Mouse (Mus musculus) neural tube, embryonic 15.5 days (tissue): ENCODE data around the gene Cdkn2b. TPM values are rescaled to one million over a fixed set of nuclear protein-coding genes. Genes with fewer than 3 reads are reported as not detected.
A peak's percentile ranks its signal among the peaks of the same experiment; 100 is the strongest.

Experiments used
- ATAC-seq: fragments of 200-750 bp; cut with Nextera tagmentation; 2 replicates; pipeline ENCODE4 v1.8.0; 2017; ENCODE audit warnings: mild to moderate bottlenecking, moderate TSS enrichment, moderate library complexity; ENCODE audit not compliant: low FRiP score
- H3K27ac ChIP-seq: fragments of 300-500 bp; sonication (generic); replicated peaks from 2 replicates; pipeline ENCODE4 v1.5.1; 2015; ENCODE audit warnings: mild to moderate bottlenecking, inconsistent platforms
- H3K27me3 ChIP-seq: fragments of 300-500 bp; sonication (generic); replicated peaks from 2 replicates; pipeline ENCODE4 v1.6.1; 2015; ENCODE audit warnings: inconsistent platforms
- H3K36me3 ChIP-seq: fragments of 300-500 bp; sonication (generic); 2 replicates; pipeline ENCODE4 v1.6.1; 2015; ENCODE audit warnings: inconsistent platforms
- H3K4me1 ChIP-seq: fragments of 300-500 bp; sonication (generic); 2 replicates; pipeline ENCODE4 v1.6.1; 2015; ENCODE audit warnings: inconsistent platforms
- H3K4me2 ChIP-seq: fragments of 300-500 bp; sonication (generic); 2 replicates; pipeline ENCODE4 v1.6.1; 2015; ENCODE audit warnings: inconsistent platforms, mild to moderate bottlenecking, moderate library complexity
- H3K4me3 ChIP-seq: fragments of 300-500 bp; sonication (generic); replicated peaks from 2 replicates; pipeline ENCODE4 v1.5.1; 2015; ENCODE audit warnings: mild to moderate bottlenecking, inconsistent platforms
- H3K9ac ChIP-seq: fragments of 300-500 bp; sonication (generic); replicated peaks from 2 replicates; pipeline ENCODE4 v1.6.1; 2015; ENCODE audit warnings: mild to moderate bottlenecking, inconsistent platforms
- H3K9me3 ChIP-seq: fragments of 300-500 bp; sonication (generic); replicated peaks from 2 replicates; pipeline ENCODE4 v1.6.1; 2016; ENCODE audit warnings: inconsistent platforms
- WGBS: fragments of 180-500 bp; shearing (Covaris S2); methylation state at CpG from one replicate; pipeline ENCODE4 v1.1.7; 2015; ENCODE audit warnings: mixed read lengths; 5-methylcytosine and 5-hydroxymethylcytosine counted together
- polyA plus RNA-seq: library from polyadenylated mRNA; unstranded; fragments of >200 nt; fragmentation: Nextera tagmentation; extraction: Ambion mirVana; gene quantifications from 2 replicates; pipeline ENCODE4 v1.2.1, GENCODE M21; 2015

Gene Cdkn2b
- polyA plus RNA-seq, 1 experiment from 2014 or later, result 0.93 TPM

- no peaks in the 10 kb centered on the region for H3K9me3 ChIP-seq
- no peak overlapping the region for H3K4me2 ChIP-seq
- no peaks in the 10 kb centered on the region for H3K36me3 ChIP-seq
- no peak overlapping the region for H3K9ac ChIP-seq
- peaks cover 94% of the 10 kb centered on the region for H3K27me3 ChIP-seq
- WGBS, result 2% methylated on average over 25 of the region's 25 CpGs
- no peak overlapping the region for H3K27ac ChIP-seq
- no peak for ATAC-seq
- no peak overlapping the region for H3K4me3 ChIP-seq
- H3K4me1 ChIP-seq, result peaks cover 9% of the 10 kb centered on the region
Observed at GRCm38 (mm10) chr4:89306798-89307365, 4.0 kb downstream of the Cdkn2b start.

GRCm38 (mm10) chr4:89305691-89306090, 5.1 kb downstream of the Cdkn2b start:
- 2% methylated on average over 3 of the region's 3 CpGs for WGBS
- H3K4me2 ChIP-seq, result no peak overlapping the region
- H3K36me3 ChIP-seq, result no peaks in the 10 kb centered on the region
- H3K27me3 ChIP-seq, result peaks cover 90% of the 10 kb centered on the region
- no peak overlapping the region for H3K4me3 ChIP-seq
- H3K9ac ChIP-seq, result no peak overlapping the region
- no peaks in the 10 kb centered on the region for H3K9me3 ChIP-seq
- H3K27ac ChIP-seq, result no peak overlapping the region
- no peak for ATAC-seq
- peaks cover 6% of the 10 kb centered on the region for H3K4me1 ChIP-seq

- under 1% methylated on average over 14 of the region's 14 CpGs for WGBS
- H3K4me3 ChIP-seq, result no peak overlapping the region
- no peaks in the 10 kb centered on the region for H3K4me1 ChIP-seq
- H3K36me3 ChIP-seq, result no peaks in the 10 kb centered on the region
- H3K9me3 ChIP-seq, result no peaks in the 10 kb centered on the region
- H3K27ac ChIP-seq, result no peak overlapping the region
- no peak overlapping the region for H3K4me2 ChIP-seq
- H3K9ac ChIP-seq, result no peak overlapping the region
- no peak for ATAC-seq
- peaks cover 89% of the 10 kb centered on the region for H3K27me3 ChIP-seq
Observed at GRCm38 (mm10) chr4:89303281-89303995, 7.4 kb downstream of the Cdkn2b start.

- no peak for ATAC-seq
- Histone ChIP-seq H3K36me3 (no peaks in the 10 kb centered on the region), H3K27me3 (peaks cover 87% of the 10 kb centered on the region), H3K9me3 (no peaks in the 10 kb centered on the region), H3K4me1 (no peaks in the 10 kb centered on the region), H3K4me3 (no peak overlapping the region), H3K27ac (no peak overlapping the region), H3K9ac (no peak overlapping the region), H3K4me2 (no peak overlapping the region)
- 6% methylated on average over 1 of the region's 1 CpGs for WGBS
Observed at GRCm38 (mm10) chr4:89302129-89302528, 8.7 kb downstream of the Cdkn2b start.

- Histone ChIP-seq H3K27me3 (peaks cover 88% of the 10 kb centered on the region), H3K4me3 (no peak overlapping the region), H3K9me3 (no peaks in the 10 kb centered on the region), H3K9ac (no peak overlapping the region), H3K36me3 (no peaks in the 10 kb centered on the region), H3K4me2 (no peak overlapping the region), H3K27ac (no peak overlapping the region), H3K4me1 (peaks cover 9% of the 10 kb centered on the region)
- 1% methylated on average over 2 of the region's 2 CpGs for WGBS
- ATAC-seq, result no peak
Observed at GRCm38 (mm10) chr4:89299721-89300120, 11.1 kb downstream of the Cdkn2b start.

GRCm38 (mm10) chr4:89295441-89296220, 15.2 kb downstream of the Cdkn2b start:
- 3% methylated on average over 31 of the region's 31 CpGs for WGBS
- peak; percentile 51; the same call in 1 of the 2 replicates for ATAC-seq
- Histone ChIP-seq H3K27me3 (peaks cover 87% of the 10 kb centered on the region), H3K9ac (0 out of 2 replicates have a peak overlapping the region, but pooled peaks have one; percentile 21), H3K27ac (no peak overlapping the region), H3K4me3 (peak overlapping the region; percentile 51), H3K9me3 (no peaks in the 10 kb centered on the region), H3K4me2 (peak overlapping the region; percentile 71), H3K36me3 (no peaks in the 10 kb centered on the region), H3K4me1 (peaks cover 17% of the 10 kb centered on the region)

GRCm38 (mm10) chr4:89294486-89295440, 16.1 kb downstream of the Cdkn2b start, which contains the start of gene Cdkn2a:
Cdkn2a (minus strand) TSS chr4:89294653.
- H3K36me3 ChIP-seq, result no peaks in the 10 kb centered on the region
- no peaks in the 10 kb centered on the region for H3K9me3 ChIP-seq
- H3K4me2 ChIP-seq, result peak within 1 kb of the TSS; percentile 71
- H3K9ac ChIP-seq, result 0 out of 2 replicates have a peak within 1 kb of the TSS, but pooled peaks have one; percentile 21
- peaks cover 17% of the 10 kb centered on the region for H3K4me1 ChIP-seq
- peaks cover 87% of the 10 kb centered on the region for H3K27me3 ChIP-seq
- WGBS, result under 1% methylated on average over 117 of the region's 117 CpGs
- H3K27ac ChIP-seq, result no peak within 1 kb of the TSS
- H3K4me3 ChIP-seq, result peak within 1 kb of the TSS; percentile 51
- peak; percentile 83 for ATAC-seq

GRCm38 (mm10) chr4:89294091-89294485, 16.8 kb downstream of the Cdkn2b start:
- under 1% methylated on average over 26 of the region's 26 CpGs for WGBS
- Histone ChIP-seq H3K9ac (no peak overlapping the region), H3K27me3 (peaks cover 87% of the 10 kb centered on the region), H3K4me1 (peaks cover 17% of the 10 kb centered on the region), H3K4me3 (peak overlapping the region; percentile 51), H3K4me2 (peak overlapping the region; percentile 71), H3K36me3 (no peaks in the 10 kb centered on the region), H3K27ac (no peak overlapping the region), H3K9me3 (no peaks in the 10 kb centered on the region)
- ATAC-seq, result 0 out of 2 replicates have a peak, but pooled peaks have one; percentile 19

GRCm38 (mm10) chr4:89293516-89293915, 17.3 kb downstream of the Cdkn2b start:
- ATAC-seq, result no peak
- Histone ChIP-seq H3K9me3 (no peaks in the 10 kb centered on the region), H3K4me2 (no peak overlapping the region), H3K4me3 (no peak overlapping the region), H3K36me3 (no peaks in the 10 kb centered on the region), H3K27me3 (peaks cover 91% of the 10 kb centered on the region), H3K9ac (no peak overlapping the region), H3K27ac (no peak overlapping the region), H3K4me1 (peaks cover 17% of the 10 kb centered on the region)
- WGBS, result 4% methylated on average over 7 of the region's 7 CpGs

GRCm38 (mm10) chr4:89289028-89289427, 21.8 kb downstream of the Cdkn2b start:
- Histone ChIP-seq H3K27me3 (peaks cover 82% of the 10 kb centered on the region), H3K27ac (no peak overlapping the region), H3K4me2 (no peak overlapping the region), H3K9ac (no peak overlapping the region), H3K4me1 (peaks cover under 1% of the 10 kb centered on the region), H3K36me3 (no peaks in the 10 kb centered on the region), H3K9me3 (no peaks in the 10 kb centered on the region), H3K4me3 (no peak overlapping the region)
- 1% methylated on average over 4 of the region's 4 CpGs for WGBS
- no peak for ATAC-seq

GRCm38 (mm10) chr4:89286566-89286965, 24.3 kb downstream of the Cdkn2b start:
- Histone ChIP-seq H3K27me3 (peaks cover 84% of the 10 kb centered on the region), H3K27ac (no peak overlapping the region), H3K9ac (no peak overlapping the region), H3K36me3 (no peaks in the 10 kb centered on the region), H3K4me3 (no peak overlapping the region), H3K9me3 (no peaks in the 10 kb centered on the region), H3K4me2 (no peak overlapping the region), H3K4me1 (no peaks in the 10 kb centered on the region)
- 0% methylated on average over 1 of the region's 1 CpGs for WGBS
- ATAC-seq, result no peak
